Mouse (Mus musculus) embryonic fibroblast, embryonic 13.5 days (primary cell): ENCODE measurements around the gene Dmbx1.

Experiments used
- CTCF ChIP-seq: IDR thresholded peaks from 2 replicates; pipeline ENCODE4 v1.5.1; 2011; ENCODE audit warnings: mild to moderate bottlenecking, control low read depth, low read length, moderate library complexity, borderline replicate concordance; ENCODE audit not compliant: insufficient read depth
- POLR2A ChIP-seq: IDR thresholded peaks from 2 replicates; pipeline ENCODE4 v1.6.1; 2011; ENCODE audit warnings: low read depth, mild to moderate bottlenecking, control low read depth, low read length, moderate library complexity

DNA sequence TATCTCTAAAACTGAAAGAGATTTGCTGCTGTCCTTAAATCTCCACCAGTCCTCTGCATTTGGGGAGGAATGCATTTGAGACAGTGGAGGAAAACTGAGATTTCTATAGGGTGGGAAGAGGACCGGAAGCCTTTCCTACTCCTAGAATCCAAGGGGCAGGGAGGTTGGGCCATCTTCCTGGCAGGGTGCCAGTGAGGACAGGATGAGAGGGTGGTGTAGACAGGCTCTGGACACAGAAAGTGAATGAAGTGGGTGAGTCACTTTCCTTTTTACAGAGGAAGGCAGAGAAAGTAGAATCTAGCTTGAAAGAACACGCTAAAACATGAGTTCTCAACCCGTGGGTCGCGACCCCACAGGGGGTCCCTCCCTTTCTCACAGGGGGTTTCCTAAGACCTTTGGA is 24.7 kb upstream of the Dmbx1 start:
- no peak for TF ChIP-seq CTCF
- TF ChIP-seq POLR2A, result no peak
